Mouse (Mus musculus) CD8-positive naive resting alpha-beta T cell, adult 2 months (primary cell): Measurements from ENCODE around the gene Olfr1418.
A peak's percentile ranks its signal among the peaks of the same experiment; 100 is the strongest.
"Not testable (repeated sequence)": the region's sequence is repeated elsewhere in the genome, so short reads cannot be mapped to it uniquely, and the experiment has no call there.

Experiments
- DNase-seq, 2 experiments: peaks; one replicate each; pipeline ENCODE4 v3.0.0; 2022; ENCODE audit warnings: low read depth in 2 of 2, low spot score in 2 of 2

The Olfr1418 gene

GRCm38 (mm10) chr19:11860966-11861365, at the start of gene Olfr1418:
Olfr1418 (minus strand) TSS chr19:11861066.
- DNase-seq: no peak

- DNase-seq: no peak
Observed at GRCm38 (mm10) chr19:11886265-11886664, 25.4 kb upstream of the Olfr1418 start, which contains the start of gene Olfr1420. Olfr1420 (plus strand) TSS chr19:11886565.

GRCm38 (mm10) chr19:11878404-11878803, 17.5 kb upstream of the Olfr1418 start:
- DNase-seq: not testable (repeated sequence)

- no peak for DNase-seq
Observed at GRCm38 (mm10) chr19:11875006-11875405, 14.1 kb upstream of the Olfr1418 start, which contains the start of gene Olfr1419. Olfr1419 (minus strand) TSS chr19:11875106.

GRCm38 (mm10) chr19:11867837-11868236, 7.0 kb upstream of the Olfr1418 start:
- DNase-seq: no peak

- no peak for DNase-seq
Observed at GRCm38 (mm10) chr19:11856506-11856905, 4.4 kb downstream of the Olfr1418 start.

GRCm38 (mm10) chr19:11854821-11855220, 6.0 kb downstream of the Olfr1418 start:
- no peak for DNase-seq

GRCm38 (mm10) chr19:11852652-11853051, 8.2 kb downstream of the Olfr1418 start:
- DNase-seq: no peak

GRCm38 (mm10) chr19:11846333-11846732, 14.5 kb downstream of the Olfr1418 start:
- DNase-seq: no peak

GRCm38 (mm10) chr19:11839119-11839518, 21.7 kb downstream of the Olfr1418 start, which contains the start of gene Olfr1417:
Olfr1417 (minus strand) TSS chr19:11839219.
- DNase-seq: no peak

GRCm38 (mm10) chr19:11823346-11824065, 37.4 kb downstream of the Olfr1418 start:
- no peak for DNase-seq

GRCm38 (mm10) chr19:11820211-11820610, 40.7 kb downstream of the Olfr1418 start:
- DNase-seq: no peak

GRCm38 (mm10) chr19:11819800-11820199, 41.1 kb downstream of the Olfr1418 start:
- peak; percentile 44 to 60 for DNase-seq

- DNase-seq: no peak
Observed at GRCm38 (mm10) chr19:11819143-11819700, 41.6 kb downstream of the Olfr1418 start, which contains the start of gene Stx3. Stx3 (minus strand) TSS chr19:11819403.

- peak in 1 of 2 experiments; percentile 5 for DNase-seq
Observed at GRCm38 (mm10) chr19:11818199-11819142, 42.4 kb downstream of the Olfr1418 start.

- no peak for DNase-seq
Observed at GRCm38 (mm10) chr19:11817586-11817985, 43.3 kb downstream of the Olfr1418 start.

- no peak for DNase-seq
Observed at GRCm38 (mm10) chr19:11816706-11817105, 44.2 kb downstream of the Olfr1418 start.

- no peak for DNase-seq
Observed at GRCm38 (mm10) chr19:11814742-11815333, 46.0 kb downstream of the Olfr1418 start.

- no peak for DNase-seq
Observed at GRCm38 (mm10) chr19:11813649-11814048, 47.2 kb downstream of the Olfr1418 start.

- DNase-seq: no peak
Observed at GRCm38 (mm10) chr19:11813136-11813535, 47.7 kb downstream of the Olfr1418 start.
